Mouse (Mus musculus): ENCODE measurements around the gene Vopp1.
"Not testable (repeated sequence)": the region's sequence is repeated elsewhere in the genome, so short reads cannot be mapped to it uniquely, and the experiment has no call there.

- TF ChIP-seq CTCF, EP300 (IDR thresholded peaks at IDR 0.05; ENCODE audit: low read depth): not testable (repeated sequence)
These were observed 26.2 kb upstream of the Vopp1 start for GRCm38 (mm10) chr6:57851177-57851576.
